Mouse (Mus musculus): ENCODE results near the gene Mepce. TPM values are rescaled to one million over a fixed set of nuclear protein-coding genes. Genes with fewer than 3 reads are reported as not detected.
A peak's percentile ranks its signal among the peaks of the same experiment; 100 is the strongest.

Gene Mepce
- polyA plus RNA-seq, 1 experiment = 88.7 TPM

GRCm38 (mm10) chr5:137779053-137779933, 8.2 kb downstream of the Mepce start:
- TF ChIP-seq GATA1 (IDR thresholded peaks at IDR 0.05; ENCODE audit: borderline replicate concordance, low read length) (no peak), FLI1 (IDR thresholded peaks at IDR 0.05; ENCODE audit: low read length) (no peak)
- peak overlapping the region; percentile 93 for H3K4me3 ChIP-seq (replicated peaks)
- H3K9me3 ChIP-seq = no peaks in the 10 kb centered on the region
- H3K36me3 ChIP-seq (replicated peaks; ENCODE audit: low read length) = peaks cover 46% of the 10 kb centered on the region
- no peaks in the 10 kb centered on the region for H3K27me3 ChIP-seq (replicated peaks)
- H3K4me1 ChIP-seq = peaks cover 73% of the 10 kb centered on the region

GRCm38 (mm10) chr5:137778635-137779034, 8.8 kb downstream of the Mepce start, which contains the start of gene Ppp1r35:
Gene Ppp1r35, plus strand, starts transcription at chr5:137778849.
- Histone ChIP-seq H3K4me1 (peaks cover 66% of the 10 kb centered on the region), H3K27me3 (replicated peaks) (no peaks in the 10 kb centered on the region), H3K36me3 (replicated peaks; ENCODE audit: low read length) (peaks cover 40% of the 10 kb centered on the region), H3K9me3 (no peaks in the 10 kb centered on the region), H3K4me3 (replicated peaks) (peak within 1 kb of the TSS; percentile 93)
- TF ChIP-seq GATA1 (IDR thresholded peaks at IDR 0.05; ENCODE audit: borderline replicate concordance, low read length) = no peak
- TF ChIP-seq FLI1 (IDR thresholded peaks at IDR 0.05; ENCODE audit: low read length) = peak; percentile 61; the same call in 1 of the 2 replicates

GRCm38 (mm10) chr5:137777267-137777845, 10.1 kb downstream of the Mepce start:
- H3K36me3 ChIP-seq (replicated peaks; ENCODE audit: low read length) = peaks cover 27% of the 10 kb centered on the region
- H3K27me3 ChIP-seq (replicated peaks) = no peaks in the 10 kb centered on the region
- TF ChIP-seq GATA1 (IDR thresholded peaks at IDR 0.05; ENCODE audit: borderline replicate concordance, low read length) = no peak
- TF ChIP-seq FLI1 (IDR thresholded peaks at IDR 0.05; ENCODE audit: low read length) = no peak
- peak overlapping the region; percentile 23 for H3K4me3 ChIP-seq (replicated peaks)
- peaks cover 54% of the 10 kb centered on the region for H3K4me1 ChIP-seq
- H3K9me3 ChIP-seq = no peaks in the 10 kb centered on the region

GRCm38 (mm10) chr5:137776408-137776918, 11.0 kb downstream of the Mepce start:
- TF ChIP-seq GATA1 (IDR thresholded peaks at IDR 0.05; ENCODE audit: borderline replicate concordance, low read length) (no peak), FLI1 (IDR thresholded peaks at IDR 0.05; ENCODE audit: low read length) (no peak)
- no peak overlapping the region for H3K4me3 ChIP-seq (replicated peaks)

GRCm38 (mm10) chr5:137775587-137776290, 11.7 kb downstream of the Mepce start:
- Histone ChIP-seq H3K27me3 (replicated peaks) (no peaks in the 10 kb centered on the region), H3K4me1 (peaks cover 41% of the 10 kb centered on the region), H3K36me3 (replicated peaks; ENCODE audit: low read length) (peaks cover 13% of the 10 kb centered on the region), H3K4me3 (replicated peaks) (no peak overlapping the region), H3K9me3 (no peaks in the 10 kb centered on the region)
- TF ChIP-seq FLI1 (IDR thresholded peaks at IDR 0.05; ENCODE audit: low read length) = no peak
- TF ChIP-seq GATA1 (IDR thresholded peaks at IDR 0.05; ENCODE audit: borderline replicate concordance, low read length) = no peak

More at GRCm38 (mm10) chr5:137776408-137776918, 11.0 kb downstream of the Mepce start:
- Histone ChIP-seq H3K4me1 (peaks cover 45% of the 10 kb centered on the region), H3K9me3 (no peaks in the 10 kb centered on the region), H3K36me3 (replicated peaks; ENCODE audit: low read length) (peaks cover 19% of the 10 kb centered on the region), H3K27me3 (replicated peaks) (no peaks in the 10 kb centered on the region)

- TF ChIP-seq FLI1 (IDR thresholded peaks at IDR 0.05; ENCODE audit: low read length) (no peak), GATA1 (IDR thresholded peaks at IDR 0.05; ENCODE audit: borderline replicate concordance, low read length) (no peak)
- no peaks in the 10 kb centered on the region for H3K9me3 ChIP-seq
- H3K4me1 ChIP-seq = peaks cover 22% of the 10 kb centered on the region
- H3K4me3 ChIP-seq (replicated peaks) = no peak overlapping the region
- no peaks in the 10 kb centered on the region for H3K27me3 ChIP-seq (replicated peaks)
- H3K36me3 ChIP-seq (replicated peaks; ENCODE audit: low read length) = peaks cover 11% of the 10 kb centered on the region
These were observed 14.7 kb downstream of the Mepce start for GRCm38 (mm10) chr5:137772755-137773154.

GRCm38 (mm10) chr5:137770709-137771108, 16.7 kb downstream of the Mepce start:
- Histone ChIP-seq H3K27me3 (replicated peaks) (no peaks in the 10 kb centered on the region), H3K4me3 (replicated peaks) (no peak overlapping the region), H3K9me3 (peaks cover 4% of the 10 kb centered on the region; the same call in 1 of the 2 replicates), H3K36me3 (replicated peaks; ENCODE audit: low read length) (peaks cover 23% of the 10 kb centered on the region), H3K4me1 (peaks cover 11% of the 10 kb centered on the region)
- TF ChIP-seq GATA1 (IDR thresholded peaks at IDR 0.05; ENCODE audit: borderline replicate concordance, low read length) (no peak), FLI1 (IDR thresholded peaks at IDR 0.05; ENCODE audit: low read length) (no peak)

- Histone ChIP-seq H3K4me1 (peaks cover 10% of the 10 kb centered on the region), H3K27me3 (replicated peaks) (no peaks in the 10 kb centered on the region), H3K9me3 (peaks cover 5% of the 10 kb centered on the region; the same call in 1 of the 2 replicates), H3K4me3 (replicated peaks) (no peak overlapping the region), H3K36me3 (replicated peaks; ENCODE audit: low read length) (peaks cover 37% of the 10 kb centered on the region)
- no peak for TF ChIP-seq FLI1 (IDR thresholded peaks at IDR 0.05; ENCODE audit: low read length)
- no peak for TF ChIP-seq GATA1 (IDR thresholded peaks at IDR 0.05; ENCODE audit: borderline replicate concordance, low read length)
These were observed 19.0 kb downstream of the Mepce start for GRCm38 (mm10) chr5:137768475-137768874.

- peaks cover 5% of the 10 kb centered on the region; the same call in 1 of the 2 replicates for H3K9me3 ChIP-seq
- no peak overlapping the region for H3K4me3 ChIP-seq (replicated peaks)
- H3K4me1 ChIP-seq = peaks cover 10% of the 10 kb centered on the region
- TF ChIP-seq GATA1 (IDR thresholded peaks at IDR 0.05; ENCODE audit: borderline replicate concordance, low read length) = no peak
- no peak for TF ChIP-seq FLI1 (IDR thresholded peaks at IDR 0.05; ENCODE audit: low read length)
- no peaks in the 10 kb centered on the region for H3K27me3 ChIP-seq (replicated peaks)
- H3K36me3 ChIP-seq (replicated peaks; ENCODE audit: low read length) = peaks cover 52% of the 10 kb centered on the region
These were observed 21.2 kb downstream of the Mepce start for GRCm38 (mm10) chr5:137766270-137766669.

Data from megakaryocyte, embryonic 14.5 days (primary cell).